Mouse (Mus musculus): ENCODE measurements around the gene Pdgfb.

Pdgfb gene

DNA sequence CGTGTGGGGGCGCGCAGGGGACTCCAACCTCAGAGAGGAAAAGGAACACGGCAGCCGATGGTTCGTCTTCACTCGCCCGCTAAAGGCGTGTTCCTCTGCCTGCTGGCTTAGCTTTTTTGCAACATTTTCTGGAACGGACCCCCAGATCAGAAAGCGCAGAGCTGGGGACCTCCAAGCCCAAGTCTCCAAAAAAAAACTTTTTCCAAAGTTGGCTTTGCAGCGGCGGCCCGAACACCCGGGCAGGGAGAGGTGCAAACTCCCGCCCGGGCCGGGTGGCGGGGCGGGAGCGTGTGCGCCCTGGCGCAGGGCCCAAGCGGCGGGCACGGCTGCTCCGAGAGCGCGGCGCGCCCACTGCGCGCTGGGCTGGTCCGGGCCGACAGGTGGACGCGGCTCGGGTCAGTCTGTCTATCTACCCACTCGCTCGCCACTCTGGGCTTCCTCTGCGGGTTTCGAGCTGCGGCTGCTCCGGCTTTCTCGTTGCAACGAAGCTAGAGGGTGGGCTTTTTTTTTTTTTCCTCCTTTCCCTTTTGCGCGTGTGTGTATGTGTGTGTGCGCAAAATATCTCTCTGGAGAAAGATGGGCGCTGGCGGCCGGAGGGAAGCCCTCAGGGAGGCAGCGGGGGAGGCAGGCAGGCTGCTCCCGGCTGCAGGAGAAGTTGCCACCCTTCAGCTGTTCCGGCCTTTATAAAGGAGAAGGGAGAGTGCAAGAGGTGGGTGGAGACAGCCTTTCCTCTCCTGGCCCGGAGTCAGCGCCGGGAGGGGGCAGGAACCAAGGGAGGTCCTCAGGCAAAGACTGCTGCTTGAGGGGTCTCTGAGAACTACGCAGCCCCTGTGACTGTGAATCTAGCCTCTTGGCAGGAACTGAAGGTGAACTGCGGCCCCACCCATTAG lies at the start of gene Pdgfb:
Pdgfb (minus strand) TSS at position 657 of the 890 bp plus-strand sequence.
- DNase-seq (ENCODE audit: low spot score) = peak; percentile 68

GRCm38 (mm10) chr15:80062821-80063220 lies 48.0 kb upstream of the Pdgfb start:
- no peak for DNase-seq (ENCODE audit: low spot score)

DNA sequence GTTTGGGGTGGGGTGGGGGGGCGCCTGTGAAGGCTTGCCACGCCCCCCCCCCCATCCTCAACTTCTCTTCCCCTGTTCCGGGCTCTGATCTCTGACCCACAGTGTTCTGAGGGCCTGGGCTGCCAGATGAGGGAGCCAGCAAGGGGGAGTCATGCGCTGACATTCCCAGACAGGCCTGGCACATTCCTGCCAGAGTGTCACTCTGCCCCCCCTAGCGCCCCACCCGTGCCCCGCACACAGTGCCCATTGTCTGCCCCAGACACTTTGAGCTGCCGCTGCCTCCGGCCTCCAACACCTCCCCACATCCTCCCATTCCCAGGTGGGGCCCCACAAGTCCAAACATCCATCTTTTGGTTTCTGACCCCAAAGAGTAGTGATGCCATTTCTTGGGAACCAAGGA lies 47.6 kb upstream of the Pdgfb start:
- DNase-seq (ENCODE audit: low spot score) = no peak

- DNase-seq (ENCODE audit: low spot score) = no peak
Measured at GRCm38 (mm10) chr15:80061071-80061550, 46.3 kb upstream of the Pdgfb start.

DNA sequence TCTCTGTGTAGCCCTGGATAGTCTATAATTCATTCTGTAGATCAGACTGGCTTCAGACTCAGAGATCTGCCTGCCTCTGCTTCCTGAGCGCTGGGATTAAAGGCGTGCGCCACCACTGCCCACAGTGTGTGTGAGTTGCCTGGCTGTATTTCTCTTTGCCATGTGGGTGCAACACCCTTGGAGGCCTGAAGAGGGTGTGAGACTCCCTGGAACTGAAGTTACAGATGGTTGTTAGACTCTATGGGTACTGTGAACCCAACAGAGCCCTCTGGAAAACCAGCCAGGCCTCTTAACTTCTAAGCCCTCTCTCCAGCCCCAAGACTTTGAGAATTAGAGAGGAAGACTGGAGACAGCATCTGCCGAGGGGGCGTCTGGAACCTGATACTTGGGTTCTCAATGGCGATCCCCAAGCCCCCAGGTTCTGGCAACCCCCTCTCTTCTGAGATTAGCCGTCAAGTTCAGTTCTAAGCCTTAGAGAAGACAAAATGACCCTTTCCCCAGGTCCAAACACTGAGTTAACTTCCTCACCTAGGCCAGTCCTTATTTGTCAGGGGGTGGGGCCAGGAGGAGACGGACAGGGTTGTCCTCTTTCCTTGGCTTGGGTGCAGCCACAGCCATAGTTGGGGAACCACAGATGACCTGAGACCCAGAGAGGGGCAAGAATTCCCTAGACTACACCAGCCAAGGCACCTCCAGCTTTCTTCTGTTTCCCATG lies 45.7 kb upstream of the Pdgfb start:
- no peak for DNase-seq (ENCODE audit: low spot score)

GRCm38 (mm10) chr15:80059606-80060005 lies 44.8 kb upstream of the Pdgfb start:
- DNase-seq (ENCODE audit: low spot score) = no peak

DNA sequence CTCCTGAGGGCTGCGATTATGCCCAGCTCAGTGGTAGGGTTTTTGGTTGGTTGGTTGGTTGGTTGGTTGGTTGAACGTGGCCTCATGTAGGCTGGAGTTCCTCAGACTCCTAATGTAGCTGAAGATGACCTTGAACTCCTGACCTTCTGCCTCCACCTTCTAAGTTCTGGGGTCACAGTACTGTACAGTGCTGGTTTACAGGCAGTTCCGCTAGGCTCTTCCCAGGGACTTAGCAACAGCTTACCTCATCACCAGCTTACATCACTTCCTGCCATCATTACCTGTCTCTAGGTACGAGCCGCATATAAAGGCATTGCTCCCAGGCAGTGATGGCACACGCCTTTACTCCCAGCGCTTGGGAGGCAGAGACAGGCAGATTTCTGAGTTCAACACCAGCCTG lies 43.4 kb upstream of the Pdgfb start:
- no peak for DNase-seq (ENCODE audit: low spot score)

GRCm38 (mm10) chr15:80054034-80054710 lies 39.4 kb upstream of the Pdgfb start:
- peak; percentile 73 for DNase-seq (ENCODE audit: low spot score)

- DNase-seq (ENCODE audit: low spot score) = peak; percentile 67
Measured at GRCm38 (mm10) chr15:80053381-80054033, 38.7 kb upstream of the Pdgfb start.

DNA sequence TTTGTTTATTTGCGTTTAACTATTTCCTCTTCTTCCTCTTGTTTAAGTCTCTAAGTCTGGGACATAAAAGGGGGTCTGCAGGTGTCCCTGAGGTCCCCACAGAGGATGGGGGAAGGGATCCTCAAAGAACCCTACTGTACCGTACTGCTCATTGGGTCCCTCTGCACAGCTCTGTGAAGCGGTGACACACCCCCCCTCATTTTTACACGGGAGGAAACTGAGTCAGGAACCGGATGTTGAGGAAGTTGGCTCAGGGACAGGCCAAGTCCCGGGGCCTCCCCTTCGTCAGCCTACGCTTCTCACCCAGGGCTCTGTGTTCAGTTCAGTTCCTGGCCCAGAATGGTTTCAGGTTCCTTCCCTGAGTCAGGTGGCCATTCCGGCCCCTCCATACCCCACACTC lies 37.0 kb upstream of the Pdgfb start:
- no peak for DNase-seq (ENCODE audit: low spot score)

DNA sequence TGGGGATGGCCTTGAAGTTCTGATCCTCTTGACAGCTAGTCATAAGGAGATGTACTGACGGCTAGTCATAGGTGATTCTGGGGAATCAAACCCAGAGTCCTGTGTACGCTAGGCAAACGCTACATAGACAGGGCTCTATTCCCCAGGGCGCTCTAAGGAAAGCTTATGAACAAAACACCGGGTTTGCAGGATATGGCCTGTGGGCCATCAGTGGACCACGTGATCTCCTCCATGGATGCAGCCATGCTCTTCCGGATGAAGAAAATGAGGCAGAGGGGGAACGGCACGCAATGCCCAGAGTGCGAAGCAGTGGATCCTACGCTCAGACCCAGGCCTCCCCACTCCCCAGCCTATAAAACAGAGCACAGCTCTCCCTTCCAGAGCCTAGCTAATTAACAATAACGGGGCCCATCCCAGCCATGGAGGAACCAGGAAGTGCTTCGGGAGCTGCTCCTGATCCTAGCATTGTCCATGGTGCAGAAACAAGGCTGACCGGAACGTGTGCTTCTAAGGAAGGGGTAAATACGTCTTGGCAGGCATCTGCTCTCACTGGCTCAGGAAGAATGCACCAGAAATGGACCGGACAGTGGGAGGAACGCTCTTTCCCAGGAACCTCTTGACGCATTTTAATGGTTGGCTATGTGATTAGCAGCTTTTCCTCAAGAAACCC lies 36.5 kb upstream of the Pdgfb start:
- no peak for DNase-seq (ENCODE audit: low spot score)

GRCm38 (mm10) chr15:80050093-80050492 lies 35.3 kb upstream of the Pdgfb start:
- no peak for DNase-seq (ENCODE audit: low spot score)

- no peak for DNase-seq (ENCODE audit: low spot score)
Measured at GRCm38 (mm10) chr15:80047973-80048372, 33.2 kb upstream of the Pdgfb start.

- DNase-seq (ENCODE audit: low spot score) = no peak
Measured at GRCm38 (mm10) chr15:80047242-80047641, 32.5 kb upstream of the Pdgfb start.

GRCm38 (mm10) chr15:80045749-80046148 lies 31.0 kb upstream of the Pdgfb start:
- no peak for DNase-seq (ENCODE audit: low spot score)

GRCm38 (mm10) chr15:80044249-80044648 lies 29.5 kb upstream of the Pdgfb start:
- no peak for DNase-seq (ENCODE audit: low spot score)

DNA sequence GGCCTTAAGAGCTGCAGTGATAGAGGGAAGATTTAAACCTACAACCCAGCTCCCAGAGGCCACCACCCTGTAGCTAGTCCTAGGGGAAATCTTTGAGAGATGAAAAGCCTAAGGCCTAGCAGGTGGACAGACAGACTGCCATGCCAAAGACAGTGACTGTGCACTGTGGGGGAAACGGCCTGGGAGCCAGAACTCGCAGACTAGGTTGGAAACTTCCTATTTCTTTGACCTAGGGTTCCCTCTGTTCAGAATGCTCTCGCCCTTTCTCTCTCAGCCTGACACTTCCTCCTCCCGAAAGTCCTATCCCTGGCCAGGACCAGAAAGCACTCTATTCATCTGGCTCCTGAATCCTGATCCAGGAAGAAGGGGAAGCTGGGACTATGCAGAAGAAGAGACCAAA lies 27.4 kb upstream of the Pdgfb start:
- no peak for DNase-seq (ENCODE audit: low spot score)

DNA sequence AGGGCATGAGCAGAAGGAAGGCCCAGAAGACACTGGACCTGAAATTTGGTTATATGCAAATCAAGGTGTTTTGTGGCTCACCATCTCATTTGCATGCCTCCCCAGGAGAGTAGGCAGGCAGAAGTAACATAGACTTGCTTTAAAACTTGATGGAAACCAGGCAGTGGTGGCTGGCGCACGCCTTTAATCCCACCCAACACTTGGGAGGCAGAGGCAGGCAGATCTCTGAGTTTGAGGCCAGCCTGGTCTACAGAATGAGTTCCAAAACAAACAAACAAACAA lies 23.3 kb upstream of the Pdgfb start:
- no peak for DNase-seq (ENCODE audit: low spot score)

DNA sequence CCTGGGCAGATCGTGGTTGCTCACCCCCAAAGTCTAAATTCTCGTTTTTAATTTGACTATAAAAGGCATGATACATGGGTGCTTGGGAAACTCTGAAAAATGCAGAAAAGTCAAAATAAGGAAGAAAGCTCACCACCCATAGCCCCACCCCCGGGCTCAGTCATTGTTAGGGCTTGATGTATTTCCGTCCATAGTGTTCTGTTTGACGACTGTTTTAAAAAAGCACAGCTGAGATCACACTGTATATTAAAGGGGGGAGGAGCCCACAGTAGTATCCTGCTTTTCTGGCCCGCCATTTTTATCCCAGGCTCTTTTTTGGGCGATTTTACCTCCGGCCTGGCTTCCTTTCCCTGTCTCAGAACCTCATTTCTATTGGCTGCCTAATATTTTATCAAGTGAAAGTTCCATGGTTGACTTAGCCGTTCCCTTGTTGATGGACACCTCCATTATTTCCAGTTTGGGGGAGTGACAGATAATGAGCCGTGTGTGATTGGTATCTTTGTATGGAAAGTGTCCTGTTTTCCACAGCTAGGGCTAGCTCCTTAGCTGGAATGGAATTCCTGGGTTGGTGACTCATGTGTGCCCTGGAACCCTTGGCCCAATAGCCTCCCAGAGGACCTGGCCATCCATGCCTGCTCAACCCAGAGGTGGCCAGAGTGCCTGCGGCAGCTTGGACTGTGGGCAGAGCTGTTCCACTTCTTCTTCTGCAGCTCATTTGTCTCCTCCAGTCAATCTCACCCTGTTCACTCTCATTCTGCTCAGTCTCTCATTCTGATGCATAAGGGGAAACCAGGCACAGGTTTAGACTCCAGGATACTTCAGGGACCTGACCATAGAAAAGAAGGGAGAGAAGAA lies 22.7 kb upstream of the Pdgfb start:
- no peak for DNase-seq (ENCODE audit: low spot score)

GRCm38 (mm10) chr15:80035341-80035885 lies 20.6 kb upstream of the Pdgfb start:
- no peak for DNase-seq (ENCODE audit: low spot score)
